ENCODE assay signal across 8 mouse cellular contexts in the genomic region with DNA sequence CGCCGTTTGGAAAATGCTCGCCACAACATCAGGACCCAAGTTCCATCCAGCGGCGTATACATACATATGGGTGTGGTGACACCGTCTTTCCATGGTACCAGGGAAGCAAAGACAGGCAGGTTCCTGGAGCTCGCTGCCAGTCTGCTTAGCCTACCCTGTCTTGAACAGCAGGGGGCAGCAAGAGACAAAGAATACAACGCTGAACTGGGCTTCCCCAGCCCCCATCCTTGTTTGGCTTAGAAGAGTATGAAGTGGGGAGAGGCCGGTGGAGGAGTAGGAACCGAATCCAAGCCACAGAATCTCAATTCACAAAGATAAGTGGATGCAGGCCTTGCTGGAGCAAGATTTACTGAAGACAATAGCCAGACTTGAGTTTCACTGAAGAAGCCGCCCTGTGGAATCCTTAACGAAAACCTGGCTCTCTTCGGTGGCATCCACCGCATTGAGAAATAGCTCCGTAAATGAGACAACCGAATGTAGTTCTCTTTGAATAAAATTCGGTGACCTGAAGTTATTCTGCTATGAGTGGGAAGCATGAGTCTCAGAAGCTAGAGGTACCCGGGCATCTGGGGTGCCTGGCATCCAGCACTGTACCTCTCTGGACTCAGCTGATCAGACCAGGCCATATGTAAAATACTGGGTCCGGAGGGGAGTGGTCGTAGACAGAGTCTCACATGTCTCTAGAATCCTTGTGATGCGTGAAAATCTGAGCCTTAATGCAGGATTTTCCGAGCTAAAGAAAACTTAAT.
A peak's percentile ranks its signal among the peaks of the same experiment; 100 is the strongest.
DNase-seq lines count a peak whose midpoint lies in the region; ATAC-seq lines count a peak whose summit lies in the region.

No protein-coding gene starts in this region.

- H3K4me2 ChIP-seq in hindbrain, embryonic 11.5 days (replicated peaks; ENCODE audit: low read depth, low read length): no peak overlapping the region
- H3K4me2 ChIP-seq in lung, embryonic 16.5 days (ENCODE audit: low read depth, low read length): peak overlapping the region; percentile 41

- no peak overlapping the region for H3K27ac ChIP-seq in hindbrain, embryonic 11.5 days (ENCODE audit: low read depth, low read length)
- H3K27ac ChIP-seq in lung, embryonic 16.5 days (ENCODE audit: low read length): no peak overlapping the region

- no peaks in the 10 kb centered on the region for H3K36me3 ChIP-seq in hindbrain, embryonic 11.5 days (ENCODE audit: control insufficient read depth, insufficient read depth, low read length)
- H3K36me3 ChIP-seq in lung, embryonic 16.5 days (ENCODE audit: control insufficient read depth, insufficient read depth, low read length): no peaks in the 10 kb centered on the region

- H3K27me3 ChIP-seq in hindbrain, embryonic 11.5 days (ENCODE audit: control insufficient read depth, insufficient read depth, low read length): no peaks in the 10 kb centered on the region
- H3K27me3 ChIP-seq in lung, embryonic 16.5 days (ENCODE audit: control insufficient read depth, insufficient read depth, low read depth, low read length): peaks cover 4% of the 10 kb centered on the region

- H3K9me3 ChIP-seq in hindbrain, embryonic 11.5 days (ENCODE audit: control insufficient read depth, low read length): no peaks in the 10 kb centered on the region
- no peaks in the 10 kb centered on the region for H3K9me3 ChIP-seq in lung, embryonic 16.5 days (ENCODE audit: control insufficient read depth, low read length)

- peak; percentile 69; the same call in 1 of the 2 replicates for ATAC-seq in hindbrain, embryonic 11.5 days (ENCODE audit: low FRiP score)
- peak; percentile 91 for ATAC-seq in lung, embryonic 16.5 days (ENCODE audit: low read depth)

- DNase-seq in WW6 (ENCODE audit: low read depth, low spot score): peak; percentile 62
- peak; percentile 89 to 92 for DNase-seq in cerebellum, postnatal 10 days
- DNase-seq in frontal cortex, postnatal 14 days (ENCODE audit: low spot score in 2 of 2): peak; percentile 70 to 80
- DNase-seq in hindbrain, embryonic 11.5 days (ENCODE audit: low spot score): peak; percentile 88
- peak; percentile 68 to 90 for DNase-seq in layer of hippocampus, adult 8-10 months (ENCODE audit: low spot score in 2 of 2)
- DNase-seq in retina, adult 2 months (ENCODE audit: low read depth, low spot score): peak; percentile 36
- peak; percentile 72 to 76 for DNase-seq in urinary bladder, postnatal 4 days (ENCODE audit: low spot score in 2 of 2)

- H3K4me3 ChIP-seq in hindbrain, embryonic 11.5 days (ENCODE audit: low read depth, low read length): no peak overlapping the region
- no peak overlapping the region for H3K4me3 ChIP-seq in lung, embryonic 16.5 days (ENCODE audit: low read length)

- no peaks in the 10 kb centered on the region for H3K4me1 ChIP-seq in hindbrain, embryonic 11.5 days (replicated peaks; ENCODE audit: control insufficient read depth, insufficient read depth, low read length)
- peaks cover 11% of the 10 kb centered on the region for H3K4me1 ChIP-seq in lung, embryonic 16.5 days (replicated peaks; ENCODE audit: control insufficient read depth, insufficient read depth, low read length)

- no peak overlapping the region for H3K9ac ChIP-seq in hindbrain, embryonic 11.5 days (ENCODE audit: low read depth, low read length)
- no peak overlapping the region for H3K9ac ChIP-seq in lung, embryonic 16.5 days (ENCODE audit: low read length)

- 49% methylated on average over 22 of the region's 22 CpGs for WGBS in hindbrain, embryonic 11.5 days
- WGBS in lung, embryonic 16.5 days: 36% methylated on average over 22 of the region's 22 CpGs

Comparison
In these comparisons a context has a peak if more than half of its experiments do, and no peak if none do; other contexts are left out.
1. DNase-seq: peak in every context shown above with its lines; median percentile 90 in cerebellum, postnatal 10 days; 88 in hindbrain, embryonic 11.5 days; 79 in layer of hippocampus, adult 8-10 months; 75 in frontal cortex, postnatal 14 days; 74 in urinary bladder, postnatal 4 days; 62 in WW6; 36 in retina, adult 2 months.